Mouse (Mus musculus): ENCODE data around the gene Platr17.

DNA sequence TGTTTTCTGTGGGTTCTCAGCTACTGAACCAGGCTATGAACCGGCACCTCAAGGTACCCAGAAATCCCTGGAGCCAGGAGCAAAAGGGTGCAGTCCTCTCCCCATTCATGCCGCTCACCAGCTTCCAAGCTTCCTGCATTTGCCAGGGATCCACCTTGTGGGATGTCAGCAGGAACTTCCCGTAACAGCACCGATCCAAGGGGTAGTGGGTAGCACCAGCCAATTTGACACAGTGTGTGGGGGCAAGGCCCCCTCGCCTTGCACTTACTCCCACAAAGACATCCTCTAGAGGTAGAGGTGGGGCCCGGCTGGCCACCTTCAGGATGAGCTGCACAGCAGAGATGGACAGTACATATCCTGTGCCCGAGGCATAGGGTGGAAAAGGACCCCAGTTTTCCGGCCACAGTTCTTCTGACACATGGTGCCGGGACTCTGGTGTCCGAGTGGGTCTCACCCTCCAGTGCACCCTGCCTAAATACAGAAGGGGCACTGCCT is 45.2 kb downstream of the Platr17 start:
- TF ChIP-seq POLR2A (IDR thresholded peaks at IDR 0.05; ENCODE audit: extremely low read depth, insufficient read depth, low read length) (no peak), CTCF (IDR thresholded peaks at IDR 0.05; ENCODE audit: low read depth, low read length) (no peak)
